Mouse (Mus musculus) adrenal gland, adult 18-20 months (tissue): Measurements from ENCODE around the gene Ubr4. TPM values are rescaled to one million over a fixed set of nuclear protein-coding genes. Genes with fewer than 3 reads are reported as not detected.
"Not testable (repeated sequence)": the region's sequence is repeated elsewhere in the genome, so short reads cannot be mapped to it uniquely, and the experiment has no call there.

ENCODE experiments used
- DNase-seq, 2 experiments: peaks; one replicate each; pipeline ENCODE4 v3.0.0; 2021 to 2022; ENCODE audit warnings: low spot score in 2 of 2
- total RNA-seq, 2 experiments: library from RNA; stranded (reverse); gene quantifications; 1 replicate in 1 of 2; 2 replicates in 1 of 2; pipeline ENCODE4 v1.2.3; 2021

Gene Ubr4
- total RNA-seq, 2 experiments from 2014 or later: 137 to 144 TPM

DNA sequence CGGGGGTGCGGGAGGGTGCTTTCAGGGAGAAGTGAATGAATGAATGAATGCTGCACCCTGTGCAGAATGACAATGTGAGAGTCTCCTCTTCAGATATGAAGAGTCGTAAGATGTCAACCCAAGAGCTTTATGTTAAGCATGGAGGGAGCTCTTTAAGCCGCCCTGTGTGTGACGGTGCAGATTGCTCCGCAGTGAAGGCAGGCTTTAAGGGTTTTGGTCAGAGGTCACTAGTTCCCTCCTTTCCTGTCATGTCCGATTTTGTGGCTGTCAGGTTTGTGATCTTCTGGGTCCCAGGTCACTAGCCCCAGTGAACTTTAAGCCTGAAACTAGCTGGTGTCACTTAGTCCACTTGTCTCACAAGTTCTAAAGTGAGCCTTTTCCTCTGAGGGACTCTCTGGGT, 423 bp downstream of the Ubr4 start:
- DNase-seq: no peak

DNA sequence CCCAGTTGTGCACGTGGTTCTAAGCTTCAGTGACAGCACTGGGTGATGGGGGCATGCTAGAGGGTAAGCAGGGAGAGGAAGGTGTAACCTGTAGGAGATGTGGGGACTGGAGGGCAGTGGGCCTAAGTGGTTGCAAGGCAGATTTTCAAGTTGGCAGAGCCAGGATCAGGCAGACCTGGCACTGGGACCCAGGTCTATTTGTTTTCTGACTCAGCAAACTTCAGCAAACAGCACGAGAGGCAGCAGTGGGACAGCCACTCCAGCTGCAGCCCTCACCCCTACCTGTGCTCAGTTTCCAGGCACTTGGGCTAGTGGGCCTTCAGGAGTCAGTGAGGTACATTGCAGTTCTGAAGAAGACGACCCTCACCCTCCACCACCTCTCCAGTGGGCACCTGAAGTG, 4.8 kb downstream of the Ubr4 start:
- DNase-seq: no peak

DNA sequence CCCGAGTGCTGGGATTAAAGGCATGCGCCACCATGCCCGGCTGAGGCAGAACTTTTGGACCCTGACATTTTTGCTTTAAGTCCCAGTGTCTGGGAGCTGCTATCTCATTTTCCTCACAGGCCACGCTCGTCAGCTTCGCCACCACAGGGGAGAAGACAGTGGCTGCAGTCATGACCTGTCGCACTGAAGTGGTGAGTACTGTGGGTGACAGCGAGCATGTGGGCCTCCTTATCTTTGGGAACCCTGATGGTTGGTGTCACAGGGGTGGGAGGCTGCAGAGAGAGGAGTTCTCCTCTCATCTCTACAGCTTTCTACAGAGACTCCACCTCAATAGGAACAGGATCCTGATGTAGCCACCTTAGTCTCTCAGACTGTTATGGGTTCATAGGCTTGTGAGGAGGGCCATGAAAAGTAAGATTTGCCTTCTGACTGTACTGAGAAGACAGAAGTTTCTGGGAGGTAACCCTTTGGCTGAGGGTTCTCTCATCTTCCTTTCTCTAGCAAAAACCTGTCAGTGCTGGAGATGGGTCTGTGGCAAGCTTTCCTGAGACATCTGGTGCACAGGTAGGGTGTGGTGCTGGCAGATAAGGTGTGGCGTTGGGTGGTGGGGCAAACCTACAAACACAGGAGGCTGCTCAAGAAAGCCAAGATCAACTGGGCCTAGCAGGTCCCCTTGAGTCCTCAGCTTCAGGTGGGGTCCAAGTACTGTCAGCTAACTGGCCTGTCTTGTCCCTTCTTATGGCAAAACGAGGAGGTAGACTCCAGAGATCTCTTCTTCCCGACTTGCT, 8.5 kb downstream of the Ubr4 start:
- DNase-seq: no peak

DNA sequence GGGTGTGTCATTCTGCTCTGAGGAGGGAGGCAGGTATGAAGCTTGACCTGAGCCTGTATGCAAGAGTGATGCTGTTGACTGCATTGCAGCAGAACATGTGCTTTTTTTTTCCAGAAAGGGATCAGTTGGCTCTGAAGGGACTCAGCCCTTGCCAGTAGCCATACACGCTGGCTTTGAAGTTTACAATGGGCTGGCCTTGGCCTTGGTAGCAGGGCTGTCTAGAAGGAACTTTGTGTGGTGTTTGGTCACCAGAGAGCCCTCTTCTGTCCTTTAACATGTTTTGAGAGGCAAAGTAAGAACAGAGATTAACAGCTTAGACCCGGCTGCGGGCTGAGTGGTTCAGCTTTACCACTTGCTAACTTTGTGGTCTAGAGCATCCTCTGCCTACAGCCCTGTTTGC, 14.9 kb downstream of the Ubr4 start:
- DNase-seq: no peak

DNA sequence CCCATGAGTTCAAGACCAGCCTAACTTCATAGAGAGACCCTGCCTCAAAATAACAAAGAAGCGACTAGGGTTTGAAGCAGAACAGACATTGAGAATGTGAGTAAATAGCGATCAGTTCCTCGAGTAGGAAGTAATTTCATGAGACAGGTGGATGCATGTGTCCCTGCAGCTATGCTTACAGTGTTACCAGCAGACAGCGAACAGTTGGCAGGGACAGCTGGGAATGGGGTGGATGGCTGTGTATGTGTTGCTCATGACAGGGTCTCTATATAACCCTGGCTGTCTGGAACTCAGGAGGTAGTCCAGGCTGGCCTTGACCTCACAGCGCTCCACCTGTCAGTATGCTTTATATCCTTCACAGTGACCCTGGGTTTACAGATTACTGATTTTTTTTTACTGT, 15.6 kb downstream of the Ubr4 start:
- DNase-seq: no peak

DNA sequence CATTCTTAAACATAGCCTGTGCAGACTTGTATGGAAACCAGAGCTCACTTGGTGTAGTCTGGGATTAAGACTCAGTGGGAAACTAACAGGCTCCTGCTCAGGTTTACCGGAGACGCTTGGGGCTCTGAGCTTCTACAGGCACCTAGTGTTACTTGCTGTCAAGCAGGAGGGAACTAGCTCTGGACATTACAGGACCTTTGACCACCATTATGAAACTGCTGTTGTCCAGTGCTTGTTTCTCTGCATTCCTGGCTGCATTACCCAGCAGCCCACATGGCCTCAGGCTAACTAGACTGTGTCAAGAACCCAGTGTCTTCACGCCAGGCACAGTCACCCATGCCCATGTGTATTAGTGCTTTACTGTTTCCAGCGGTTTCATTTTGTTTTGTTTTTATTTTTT, 20.7 kb downstream of the Ubr4 start:
- no peak for DNase-seq

DNA sequence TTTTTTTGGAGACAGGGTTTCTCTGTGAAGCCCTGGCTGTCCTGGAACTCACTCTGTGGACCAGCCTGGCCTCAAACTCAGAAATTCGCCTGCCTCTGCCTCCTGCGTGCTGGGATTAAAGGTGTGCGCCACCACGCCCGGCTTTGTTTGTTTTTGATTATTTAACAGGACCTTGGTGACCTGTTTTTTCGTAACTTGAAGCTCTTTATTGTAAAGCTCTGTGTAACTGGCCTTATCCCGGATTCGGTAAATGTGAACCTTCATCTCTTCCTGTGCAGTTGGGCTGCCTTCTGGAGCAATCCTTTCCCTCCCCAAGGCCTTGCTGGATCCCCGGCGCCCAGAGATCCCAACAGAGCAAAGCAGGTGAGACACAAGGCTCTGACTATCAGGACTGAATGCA, 21.1 kb downstream of the Ubr4 start:
- DNase-seq: no peak

DNA sequence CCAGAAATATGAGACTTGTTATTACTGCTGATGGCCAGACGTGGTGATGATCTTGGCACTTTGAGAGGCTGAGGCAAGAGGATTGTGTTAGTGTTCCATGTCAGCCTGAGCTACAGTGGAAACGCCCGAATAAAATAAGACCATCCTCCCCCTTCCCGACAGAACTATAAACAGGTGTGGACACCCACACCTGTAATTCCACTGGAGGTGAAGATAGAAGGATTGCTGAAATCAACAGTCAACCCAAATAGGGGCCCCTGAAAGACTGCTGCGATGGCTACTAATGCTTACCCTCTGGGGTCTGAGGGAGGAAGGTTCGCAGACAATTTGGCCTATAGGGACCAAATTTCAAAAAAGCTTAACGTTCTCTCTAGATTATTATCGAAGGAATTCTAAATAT, 27.3 kb downstream of the Ubr4 start:
- DNase-seq: no peak

DNA sequence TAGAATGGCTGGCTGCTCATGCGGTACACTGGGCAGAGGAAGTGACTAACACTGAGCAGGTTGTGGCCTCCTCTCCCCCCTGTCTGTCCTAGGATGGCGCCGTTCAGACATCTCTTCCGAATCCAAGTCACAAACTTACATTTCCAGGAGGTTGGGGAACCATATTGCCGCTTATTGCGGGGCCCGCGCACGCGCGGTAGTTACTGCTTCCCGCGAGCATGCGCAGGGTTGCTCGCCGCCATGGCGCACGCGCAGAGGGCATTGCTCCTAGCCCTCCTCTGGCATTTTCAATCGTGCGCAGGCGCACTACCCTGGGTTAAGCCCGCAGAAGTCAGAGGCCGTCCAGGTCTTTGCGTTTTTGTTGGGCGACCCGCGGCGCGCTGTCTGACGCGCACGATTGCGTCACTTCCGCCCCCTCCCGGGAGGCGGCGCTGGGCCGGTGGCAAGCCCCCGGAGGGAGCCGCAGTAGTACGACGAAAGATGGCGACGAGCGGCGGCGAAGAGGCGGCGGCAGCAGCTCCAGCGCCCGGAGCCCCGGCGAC, 27.9 kb downstream of the Ubr4 start:
- DNase-seq: peak; percentile 100

DNA sequence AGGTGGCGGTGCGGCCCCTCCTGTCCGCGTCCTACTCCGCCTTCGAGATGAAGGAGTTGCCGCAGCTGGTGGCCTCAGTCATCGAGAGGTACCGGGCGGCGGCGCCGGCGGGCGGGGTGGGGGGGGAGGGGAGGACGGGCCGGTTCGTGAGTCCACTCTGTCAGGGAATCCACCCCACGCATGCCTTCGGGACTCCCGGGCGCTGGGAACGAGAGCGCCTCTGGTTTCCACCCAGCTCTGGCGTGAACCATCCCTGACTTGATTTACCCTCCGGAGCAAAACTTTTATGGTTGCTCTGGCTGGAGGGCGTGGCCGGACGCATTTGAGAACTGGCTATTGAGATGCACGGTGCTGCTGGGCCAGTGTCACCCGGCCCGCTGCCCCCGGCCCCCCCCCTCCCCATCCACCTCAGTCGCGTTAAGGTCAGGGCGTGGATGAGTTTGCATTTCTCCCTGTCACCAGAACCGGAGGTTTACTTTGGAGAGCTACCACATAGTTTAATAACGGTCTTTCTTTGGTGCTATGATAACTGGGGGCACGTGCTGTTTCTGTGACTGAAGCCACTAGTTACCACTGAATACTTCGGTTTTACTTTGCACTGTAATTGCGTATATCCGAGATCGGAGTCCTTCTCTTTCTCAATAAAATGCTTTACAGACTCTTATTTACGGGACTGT, 28.5 kb downstream of the Ubr4 start:
- no peak for DNase-seq

DNA sequence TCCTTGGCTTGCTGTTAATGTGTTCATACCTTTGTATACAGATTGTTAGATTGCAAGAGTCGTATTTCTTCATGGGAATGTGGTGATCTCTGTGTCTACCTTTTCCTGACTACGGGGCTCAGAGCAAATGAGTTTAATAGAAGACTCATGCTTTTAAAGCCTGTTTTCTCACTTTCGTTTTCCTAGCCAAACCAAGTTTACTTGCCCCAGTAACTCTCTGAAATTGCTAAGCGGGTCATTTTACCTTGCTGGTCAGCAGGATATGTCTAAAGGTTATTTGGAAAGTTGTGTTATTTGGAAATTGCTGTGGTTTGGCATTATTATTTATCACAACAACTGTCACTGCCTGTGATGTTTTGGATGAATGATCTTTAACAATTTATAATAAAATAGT, 29.0 kb downstream of the Ubr4 start:
- no peak for DNase-seq

DNA sequence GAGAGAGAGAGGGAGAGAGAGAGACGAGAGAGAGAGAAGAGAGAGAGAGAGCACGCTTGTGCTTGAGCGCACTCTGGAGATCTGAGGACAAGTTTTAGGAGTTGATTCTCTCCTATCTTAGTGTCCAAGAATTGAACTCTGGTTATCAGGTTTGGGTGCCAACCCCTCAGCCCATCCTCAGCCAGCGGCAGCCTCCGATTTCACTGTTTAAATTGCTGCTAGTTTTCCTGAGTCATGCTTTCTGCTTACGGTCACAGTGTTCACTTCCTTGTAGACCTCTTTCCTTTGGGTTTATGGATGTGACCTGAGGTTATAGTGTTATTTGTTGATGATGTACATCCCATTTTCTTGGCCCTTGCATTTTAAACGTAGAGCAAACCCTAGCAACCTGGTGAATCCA, 29.8 kb downstream of the Ubr4 start:
- DNase-seq: no peak

DNA sequence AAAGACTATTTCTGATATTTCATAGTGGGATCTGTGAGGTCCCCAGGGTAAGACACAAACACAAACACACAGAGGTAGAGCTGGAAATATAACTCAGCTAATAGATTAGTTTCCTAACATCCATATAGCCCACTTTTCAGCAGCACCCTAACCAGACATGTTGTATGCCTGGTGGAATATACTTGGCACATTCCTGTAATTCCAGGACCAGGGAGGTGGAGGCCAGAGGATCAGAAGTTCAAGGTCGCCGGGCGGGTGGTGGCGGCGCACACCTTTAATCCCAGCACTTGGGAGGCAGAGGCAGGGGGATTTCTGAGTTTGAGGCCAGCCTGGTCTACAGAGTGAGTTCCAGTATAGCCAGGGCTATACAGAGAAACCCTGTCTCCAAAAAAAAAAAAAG, 33.4 kb downstream of the Ubr4 start:
- not testable (repeated sequence) for DNase-seq

DNA sequence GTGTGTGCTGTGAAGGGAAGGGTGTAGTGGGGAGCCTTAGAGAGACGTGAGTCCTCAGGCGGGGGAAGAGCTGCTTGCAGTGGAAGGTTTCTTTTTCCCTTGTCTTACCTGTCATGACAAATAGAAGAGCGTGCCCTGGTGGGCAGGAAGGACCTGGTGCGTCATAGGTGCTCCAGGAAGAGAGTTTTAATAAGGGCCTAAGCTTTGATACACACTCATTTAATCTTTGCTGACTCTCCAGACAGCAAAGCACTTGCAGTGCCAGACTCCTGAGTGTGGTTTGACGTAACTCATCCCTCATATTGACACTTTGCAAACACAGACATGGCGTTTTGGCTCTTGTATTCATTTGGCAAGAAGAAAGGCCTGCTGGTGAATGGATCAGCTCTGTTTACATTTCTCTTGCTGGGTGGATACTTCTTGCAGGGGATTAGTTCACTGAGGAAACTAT, 34.5 kb downstream of the Ubr4 start:
- DNase-seq: no peak

DNA sequence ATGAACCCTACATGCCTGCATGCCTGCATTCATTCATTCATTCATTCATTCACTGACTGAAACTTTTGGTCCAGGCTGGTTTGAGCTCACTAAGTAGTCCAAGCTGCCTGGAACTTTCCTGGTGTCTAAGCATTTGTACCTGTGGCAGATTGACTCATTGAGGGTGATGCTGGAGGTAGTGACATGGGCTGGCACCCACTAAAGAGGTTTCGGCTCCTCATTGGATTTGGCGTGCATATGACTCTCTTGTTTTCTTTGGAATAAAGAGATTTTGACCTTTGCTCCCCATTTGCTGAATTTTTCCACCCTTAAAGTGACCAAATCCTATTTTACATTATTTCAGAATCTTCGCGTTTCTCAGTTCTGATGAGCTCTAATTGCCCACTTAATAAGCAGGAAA, 37.1 kb downstream of the Ubr4 start:
- no peak for DNase-seq

DNA sequence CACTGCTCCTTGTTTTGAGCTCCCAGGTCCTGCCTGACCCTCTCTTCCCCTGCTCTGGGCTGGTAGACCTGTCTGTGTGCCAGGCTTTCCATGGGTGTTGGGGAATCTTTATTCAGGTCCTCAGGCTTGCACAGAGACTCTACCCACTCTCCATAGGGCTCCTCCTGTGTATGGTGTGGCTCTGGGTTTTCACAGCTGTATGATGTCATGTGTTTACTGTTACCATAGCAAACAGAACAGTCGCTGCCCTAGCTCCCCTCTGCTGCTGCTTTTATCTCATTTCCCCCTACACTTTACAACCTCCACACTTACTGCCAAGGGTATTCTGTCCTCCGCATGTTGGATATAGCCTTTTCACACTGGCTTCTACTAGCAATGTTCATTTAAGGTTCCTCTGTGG, 43.0 kb downstream of the Ubr4 start:
- DNase-seq: no peak

DNA sequence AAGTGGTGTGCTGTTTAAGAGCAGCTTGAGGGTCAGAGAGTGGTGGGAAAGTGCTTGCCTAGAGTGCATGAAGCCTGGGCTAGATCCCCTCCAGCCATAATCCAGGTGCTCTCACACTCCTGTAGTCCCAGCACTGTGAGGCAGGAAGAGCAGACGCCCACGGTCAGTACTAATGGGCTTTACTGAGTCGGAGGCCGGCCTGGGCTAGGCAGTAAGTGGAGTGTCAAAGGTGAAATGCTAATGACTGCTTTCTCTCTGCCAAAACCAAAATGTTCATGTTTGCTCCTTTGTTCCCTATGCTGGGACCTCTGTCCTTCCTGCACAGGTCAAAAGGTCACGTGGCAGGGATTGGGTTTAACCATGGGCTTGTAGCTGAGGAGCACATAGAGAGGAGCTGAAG, 48.1 kb downstream of the Ubr4 start:
- DNase-seq: no peak

DNA sequence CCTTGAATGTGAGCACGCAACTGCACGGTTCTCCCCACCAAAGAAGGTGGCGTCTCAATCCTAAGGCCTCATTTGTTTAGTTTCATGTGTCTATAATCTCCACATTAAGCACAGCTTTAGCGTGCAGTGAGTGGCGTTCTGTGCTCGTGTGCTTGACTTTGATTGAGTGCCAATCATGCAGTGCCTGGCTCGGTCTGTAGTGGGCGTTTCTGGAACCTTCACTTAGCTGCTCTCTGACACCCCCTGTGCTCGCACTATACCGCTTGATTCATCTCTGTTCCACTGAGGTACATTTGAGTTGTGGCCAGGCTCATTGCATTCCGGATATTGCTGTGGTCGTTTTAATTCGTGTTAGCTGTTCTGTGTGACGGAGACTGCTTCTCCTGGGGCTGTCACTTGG, 50.8 kb downstream of the Ubr4 start:
- no peak for DNase-seq

DNA sequence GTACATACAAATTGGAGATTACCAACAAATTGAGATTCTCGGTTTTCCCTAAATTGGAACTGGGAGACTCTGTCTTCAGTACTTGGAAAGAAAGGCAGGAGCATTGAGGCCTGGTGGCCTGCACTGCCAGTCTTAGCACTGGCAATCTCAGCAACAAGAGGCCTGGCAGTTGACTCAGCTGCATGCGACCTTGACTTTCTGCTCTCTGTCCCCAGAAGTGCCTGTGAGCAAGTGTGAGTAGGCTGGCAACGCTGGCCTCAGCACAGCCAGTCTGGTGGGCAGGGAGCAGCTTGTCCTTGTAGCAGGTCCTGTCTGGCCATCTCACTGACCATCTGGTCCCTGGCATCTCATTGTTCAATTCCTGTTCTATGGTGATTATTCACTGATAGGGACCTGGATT, 58.9 kb downstream of the Ubr4 start:
- peak; percentile 33 to 53 for DNase-seq

DNA sequence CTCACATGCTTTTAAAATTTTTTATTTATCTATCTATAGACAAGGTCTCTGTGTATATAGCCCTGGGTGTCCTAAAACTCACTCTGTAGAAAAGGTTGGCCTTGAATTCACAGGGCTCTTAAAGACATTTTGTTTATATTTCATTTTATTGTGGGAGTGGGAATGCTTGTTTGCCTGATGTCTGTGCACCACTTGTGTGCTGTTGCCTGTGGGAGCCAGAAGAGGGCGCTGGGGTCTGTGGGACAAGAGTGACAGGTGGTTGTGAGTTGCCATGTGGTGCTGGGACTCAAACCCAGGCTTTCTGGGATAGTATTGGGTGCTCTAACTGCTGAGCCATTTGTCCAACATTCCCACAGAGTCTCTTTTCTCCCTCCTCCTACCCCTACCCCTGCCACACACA, 65.5 kb downstream of the Ubr4 start:
- no peak for DNase-seq

DNA sequence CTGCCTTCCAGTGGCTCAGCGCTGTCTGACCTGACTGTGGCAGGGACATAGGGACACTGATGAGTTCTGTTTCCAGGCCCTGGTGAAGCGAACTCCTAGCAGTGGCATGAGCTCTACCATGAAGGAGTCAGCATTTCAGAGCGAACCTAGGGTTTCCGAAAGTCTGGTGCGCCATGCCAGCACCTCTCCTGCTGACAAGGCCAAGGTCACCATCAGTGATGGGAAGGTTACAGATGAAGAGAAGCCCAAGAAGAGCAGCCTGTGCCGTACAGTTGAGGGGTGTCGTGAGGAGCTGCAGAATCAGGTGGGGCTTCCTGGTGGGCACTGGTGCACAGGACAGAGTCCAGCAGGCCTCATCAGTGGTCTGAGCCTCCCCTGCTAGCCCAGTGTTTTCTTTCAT, 69.2 kb downstream of the Ubr4 start:
- no peak for DNase-seq

DNA sequence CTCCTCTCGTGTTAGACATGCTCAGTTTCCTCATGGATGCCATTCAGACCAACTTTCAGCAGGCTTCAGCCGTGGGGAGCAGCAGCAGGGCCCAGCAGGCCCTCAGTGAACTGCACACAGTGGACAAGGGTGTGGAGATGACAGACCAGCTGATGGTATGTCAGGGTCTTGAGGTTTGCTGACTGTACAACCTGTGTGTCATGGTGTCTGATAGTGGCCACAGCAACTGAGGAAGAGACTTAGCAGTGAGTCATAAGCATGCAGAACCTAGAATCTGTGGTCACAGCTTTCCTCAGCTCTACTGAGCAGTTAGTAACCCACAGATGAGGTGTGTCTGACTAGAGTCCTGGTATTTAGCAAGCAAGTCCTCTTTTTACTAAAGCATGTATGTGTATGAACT, 70.0 kb downstream of the Ubr4 start:
- DNase-seq: no peak

DNA sequence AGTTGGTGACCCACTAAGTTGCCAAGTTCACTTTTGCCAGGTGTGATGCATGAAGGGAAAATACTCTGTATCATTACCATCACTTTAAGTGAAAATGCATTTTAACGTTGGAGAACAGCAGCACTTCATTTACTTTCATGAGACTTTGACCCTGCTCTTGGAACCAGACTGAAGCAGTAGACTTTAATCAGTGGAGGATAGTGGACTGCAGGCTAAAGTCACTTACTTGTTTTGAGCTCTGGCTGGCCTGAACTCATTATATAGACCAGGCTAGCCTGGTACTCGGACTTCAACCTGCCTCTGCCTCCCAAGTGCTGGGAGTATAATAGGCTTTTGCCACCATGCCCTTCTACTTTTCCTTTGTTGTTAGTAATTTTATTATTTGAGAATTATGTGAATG, 70.9 kb downstream of the Ubr4 start:
- DNase-seq: no peak
